Mouse (Mus musculus) kidney, postnatal 36 days (tissue): ENCODE measurements around the gene Ctnnal1.

Experiments used
- DNase-seq, 2 experiments: peaks; one replicate each; pipeline ENCODE4 v3.0.0; 2021 to 2022; ENCODE audit warnings: mixed read lengths in 2 of 2

Gene Ctnnal1

GRCm38 (mm10) chr4:56801907-56802668, 62.9 kb downstream of the Ctnnal1 start, which contains the start of the genes Elp1 and Fam206a:
TSS of gene Elp1 (minus strand) at chr4:56802331.
TSS of gene Fam206a (plus strand) at chr4:56802345.
- peak; percentile 94 to 98 for DNase-seq

DNA sequence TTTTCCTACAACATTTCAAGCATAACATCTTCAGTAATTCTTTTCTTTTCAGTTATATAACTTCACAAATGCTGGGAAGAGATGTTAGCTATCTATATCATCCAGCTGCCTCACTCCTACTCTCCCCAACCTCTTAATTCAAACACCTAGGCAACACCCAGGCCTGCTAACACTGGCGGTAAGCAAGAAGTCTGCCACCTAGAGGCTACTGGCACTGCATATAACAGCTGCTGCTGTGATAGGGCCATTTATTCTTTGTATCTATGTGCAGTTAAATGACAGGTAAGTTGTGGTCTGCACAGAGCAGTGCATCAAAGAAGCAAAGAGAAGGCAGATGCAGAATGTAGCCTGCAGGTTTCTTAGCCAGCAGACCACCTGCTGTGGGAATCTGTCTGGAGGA, 73.6 kb downstream of the Ctnnal1 start:
- DNase-seq, result peak; percentile 13 to 50

GRCm38 (mm10) chr4:56771065-56771464, 93.9 kb downstream of the Ctnnal1 start:
- no peak for DNase-seq

DNA sequence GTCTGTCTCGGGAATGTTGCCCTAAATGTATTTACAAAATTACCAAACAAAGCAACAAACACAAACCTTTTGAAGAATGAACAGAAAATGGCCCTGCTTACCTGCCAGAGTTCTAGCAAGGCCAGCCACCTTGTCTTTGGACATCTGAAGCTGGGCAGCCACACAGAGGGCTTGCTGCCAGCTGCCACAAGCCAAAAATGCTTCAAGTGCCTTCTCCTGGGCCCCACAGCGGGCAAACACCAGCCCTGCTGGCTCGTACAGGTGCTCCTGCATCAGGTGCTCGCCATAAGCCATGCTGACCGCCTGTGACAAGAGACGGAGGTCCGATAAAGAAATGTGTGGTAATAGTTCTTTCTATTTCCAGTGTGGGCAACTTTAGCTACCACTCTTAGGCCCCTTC, 96.1 kb downstream of the Ctnnal1 start:
- DNase-seq, result peak in 1 of 2 experiments; percentile 25

DNA sequence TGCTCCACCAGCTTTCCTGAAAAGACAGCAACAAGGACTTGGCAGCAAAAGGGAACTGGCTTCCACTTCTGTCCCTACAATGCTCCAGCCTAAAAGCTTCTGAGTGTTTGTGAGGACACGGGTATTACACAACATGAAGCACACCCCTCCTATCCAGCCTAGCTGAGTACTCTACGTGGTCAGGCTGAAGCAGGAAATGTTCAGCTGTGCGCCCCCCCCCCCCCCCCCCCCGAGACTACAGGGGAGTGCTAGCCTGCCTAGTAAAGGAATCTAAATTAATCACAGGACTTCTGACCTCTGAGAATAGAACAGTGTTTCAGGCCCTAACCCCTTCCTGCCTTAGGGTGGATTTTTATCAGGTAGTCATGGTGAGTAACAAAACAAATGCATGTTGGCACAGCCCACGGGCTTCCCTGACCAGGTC, 97.1 kb downstream of the Ctnnal1 start:
- no peak for DNase-seq
